1 mouse cellular context compared by ENCODE assay signal in genomic region chr14:20422257-20422656, GRCm38 (mm10).
TF ChIP-seq lines count a peak whose summit lies in the region.

No protein-coding gene starts in this region.

TF ChIP-seq in CH12.LX, 34 proteins besides CTCF, POLR2A, EP300 and RAD21 (continued from another document):
- no peak for TF ChIP-seq ZMIZ1 (IDR thresholded peaks at IDR 0.05; ENCODE audit: low read depth, low read length)
- TF ChIP-seq MAX (IDR thresholded peaks at IDR 0.05; ENCODE audit: low read length): peak; percentile 50; the same call in 1 of the 2 replicates
- TF ChIP-seq JUN (IDR thresholded peaks at IDR 0.05; ENCODE audit: insufficient read depth, low read depth, low read length): no peak
- TF ChIP-seq POLR2AphosphoS2 (IDR thresholded peaks at IDR 0.05; ENCODE audit: low read depth, low read length): no peak
- TF ChIP-seq USF2 (conservative IDR thresholded peaks at IDR 0.05; ENCODE audit: low read depth, low read length): peak; percentile 80
- no peak for TF ChIP-seq SMC3 (IDR thresholded peaks at IDR 0.05; ENCODE audit: low read depth, low read length)
- no peak for TF ChIP-seq ELF1 (IDR thresholded peaks at IDR 0.05; ENCODE audit: low read depth, low read length)
- TF ChIP-seq CHD1 (IDR thresholded peaks at IDR 0.05; ENCODE audit: low read depth, low read length): no peak
